Mouse (Mus musculus) urinary bladder, adult 18-20 months (tissue): ENCODE results near the gene Fam184a.

Source experiments
- DNase-seq, 2 experiments: peaks; one replicate each; pipeline ENCODE4 v3.0.0; 2022; ENCODE audit warnings: low spot score in 2 of 2, mixed read lengths in 2 of 2

The Fam184a gene

DNA sequence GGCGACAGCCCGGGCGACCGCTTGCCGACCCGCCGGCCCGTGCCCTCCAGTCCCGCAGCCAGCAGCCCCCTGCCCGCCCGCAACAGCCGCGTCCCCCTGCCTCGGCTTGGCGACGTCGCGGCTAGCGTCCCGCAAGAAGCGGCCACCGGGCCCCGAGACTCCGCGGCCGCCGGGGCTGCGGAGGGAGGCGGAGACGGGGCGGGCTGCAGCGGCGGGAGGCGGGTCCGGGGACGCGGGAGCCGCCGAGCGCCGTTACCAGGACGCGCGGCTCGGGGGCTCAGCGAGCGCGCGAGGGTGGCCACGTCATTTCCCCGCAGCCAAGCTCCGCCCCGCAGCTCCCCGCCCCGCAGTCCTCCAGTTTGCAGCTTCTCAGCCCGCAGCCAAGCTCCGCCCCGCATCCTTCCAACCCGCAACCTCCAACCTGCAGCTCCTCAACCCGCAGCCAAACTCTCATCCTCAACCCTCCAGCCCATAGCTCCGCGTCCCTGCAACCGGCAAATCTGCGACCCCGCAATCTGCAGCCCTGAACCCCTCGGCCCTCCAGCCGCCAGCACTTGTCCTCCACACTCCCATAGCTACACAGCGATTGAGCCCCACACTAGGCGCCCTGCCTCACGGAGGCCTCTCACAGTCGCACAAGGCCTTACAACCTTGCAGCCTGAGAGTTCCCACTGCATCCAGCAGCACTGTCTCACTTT, at the start of gene Fam184a:
TSS of gene Fam184a (minus strand) at position 169 of the 698 bp plus-strand sequence.
- peak; percentile 33 to 39 for DNase-seq

DNA sequence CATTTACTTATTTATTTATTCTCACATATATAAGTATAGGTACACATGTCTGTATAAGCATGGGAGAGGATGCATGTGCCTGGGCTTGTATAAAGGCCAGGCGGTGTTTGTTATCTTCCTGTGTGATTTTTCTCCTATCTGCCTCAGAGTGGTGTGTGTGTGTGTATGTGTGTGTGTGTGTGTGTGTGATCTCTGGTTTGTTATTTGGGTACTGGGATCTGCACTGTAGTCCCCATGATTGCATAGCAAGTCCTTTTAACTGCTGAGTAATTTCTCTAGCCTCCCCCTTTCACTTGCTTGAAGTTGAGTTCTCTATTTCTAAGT, 45.3 kb upstream of the Fam184a start:
- no peak for DNase-seq

DNA sequence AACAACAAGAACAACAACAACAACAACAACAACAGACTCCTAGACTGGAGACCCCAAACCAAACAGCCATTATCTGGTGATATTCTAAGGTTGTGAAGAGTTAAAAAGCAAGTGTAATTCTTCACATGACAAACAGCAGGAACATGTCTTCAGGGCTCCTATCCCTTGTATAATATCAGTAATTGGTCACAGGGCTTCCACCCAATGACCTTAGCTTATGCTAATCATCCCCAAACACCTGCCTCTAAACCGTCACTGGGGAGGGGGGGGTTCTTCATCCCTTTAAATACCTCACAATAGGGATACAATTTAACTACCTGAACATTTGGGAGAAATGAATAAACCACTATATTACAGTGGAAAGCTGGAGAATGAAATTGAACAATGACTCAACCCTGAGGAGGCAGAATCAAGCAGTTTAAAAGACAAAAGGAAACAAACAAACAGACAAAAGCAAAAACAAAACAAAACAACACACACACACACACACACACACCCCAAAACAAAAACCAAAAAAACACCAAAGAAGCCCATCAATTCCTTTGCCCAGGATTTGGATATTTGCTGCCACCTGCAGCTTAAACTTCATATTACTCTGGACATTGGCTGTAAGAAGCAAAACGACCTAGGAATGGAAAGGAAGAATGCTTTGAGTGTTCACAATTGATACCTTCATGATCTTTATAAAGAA, 44.8 kb upstream of the Fam184a start:
- DNase-seq = no peak

DNA sequence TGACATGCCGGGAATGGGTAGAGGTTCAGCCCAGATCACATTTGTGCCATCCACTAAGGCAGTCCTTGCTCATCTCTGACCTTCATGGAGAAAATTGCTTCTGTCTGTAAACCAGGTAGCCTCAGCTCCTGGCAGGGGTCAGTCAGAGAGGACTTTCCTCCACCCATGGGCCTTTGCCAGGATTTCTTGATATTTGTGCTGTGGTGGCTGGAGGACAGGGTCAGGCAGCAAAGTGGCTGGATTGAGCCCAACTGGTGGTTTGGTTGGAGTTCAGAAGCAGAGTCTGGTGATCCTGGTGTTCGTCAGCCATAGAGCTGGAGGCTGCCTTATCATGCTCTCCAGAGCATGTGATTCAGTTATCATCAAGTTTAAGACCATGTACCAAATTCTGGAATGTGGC, 40.4 kb upstream of the Fam184a start:
- no peak for DNase-seq

DNA sequence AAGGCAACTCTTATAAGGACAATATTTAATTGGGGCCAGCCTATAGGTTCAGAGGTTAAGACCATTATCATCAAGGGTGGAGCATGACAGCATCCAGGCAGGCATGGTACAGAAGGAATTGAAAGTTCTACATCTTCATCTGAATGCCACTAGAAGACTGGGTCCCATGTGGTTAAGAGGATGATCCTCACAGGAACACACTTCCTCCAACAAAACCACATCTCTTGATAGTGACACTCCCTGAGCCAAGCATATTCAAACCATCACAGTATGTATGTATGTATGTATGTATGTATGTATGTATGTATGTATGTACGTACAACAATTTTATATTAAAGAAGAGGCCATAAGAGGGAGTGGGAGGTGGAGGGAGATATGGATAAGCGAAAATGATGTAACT, 25.7 kb upstream of the Fam184a start:
- DNase-seq = no peak

DNA sequence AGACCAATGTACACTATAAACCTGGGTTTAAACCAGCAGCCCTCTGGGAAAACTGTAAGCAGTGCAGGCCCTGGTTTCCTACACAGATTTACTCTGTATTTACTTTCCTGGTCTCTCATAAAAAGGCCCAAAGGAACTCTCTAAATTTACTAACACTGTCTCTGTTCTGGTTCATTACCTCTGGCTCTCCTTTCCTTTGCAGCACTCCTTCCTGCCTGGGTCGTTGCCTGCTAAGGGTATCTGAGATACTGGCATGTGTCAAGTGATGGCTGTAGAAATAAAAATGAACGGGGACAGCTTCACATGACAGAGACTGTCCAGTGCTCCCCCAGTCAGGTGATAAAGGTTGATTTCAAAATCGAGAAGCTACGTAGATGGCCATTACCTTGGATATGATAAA, 21.8 kb upstream of the Fam184a start:
- no peak for DNase-seq

DNA sequence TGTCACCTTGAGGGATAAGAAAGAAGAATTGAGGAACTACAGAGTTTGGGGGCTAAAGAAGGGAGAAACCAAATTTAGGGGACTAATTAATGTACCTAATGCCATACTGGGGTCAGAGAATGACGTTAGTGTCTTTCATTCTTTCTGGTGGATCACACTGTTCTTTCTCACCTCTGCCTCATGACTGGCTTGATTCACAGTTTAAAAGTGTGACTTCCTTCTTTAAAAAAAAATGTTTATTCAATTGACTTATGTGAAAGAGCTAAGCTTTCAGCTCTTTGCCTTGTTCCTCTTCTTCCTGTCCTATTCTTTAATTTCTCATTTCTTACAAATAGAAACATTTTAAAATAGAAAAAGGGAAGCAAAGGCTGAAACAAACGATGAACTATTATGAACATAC, 20.6 kb upstream of the Fam184a start:
- DNase-seq = no peak

DNA sequence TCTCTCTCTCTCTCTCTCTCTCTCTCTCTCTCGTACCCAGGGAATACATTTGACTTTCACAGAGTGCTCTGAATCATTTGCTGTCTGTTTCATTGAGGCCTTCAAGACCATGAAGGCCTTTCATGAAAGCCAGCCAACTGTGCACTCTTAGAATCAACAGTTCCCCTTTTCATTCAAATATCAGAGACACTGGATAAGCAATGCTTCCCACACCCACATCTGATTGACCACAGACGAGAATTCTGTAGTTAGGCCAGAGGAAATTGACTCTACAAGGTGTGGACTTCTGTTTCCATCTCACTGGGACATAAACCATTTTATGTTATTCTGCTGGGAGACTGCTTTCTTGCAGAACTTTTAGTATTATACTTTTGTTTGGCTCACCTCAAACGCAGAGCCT, 17.8 kb upstream of the Fam184a start:
- no peak for DNase-seq

DNA sequence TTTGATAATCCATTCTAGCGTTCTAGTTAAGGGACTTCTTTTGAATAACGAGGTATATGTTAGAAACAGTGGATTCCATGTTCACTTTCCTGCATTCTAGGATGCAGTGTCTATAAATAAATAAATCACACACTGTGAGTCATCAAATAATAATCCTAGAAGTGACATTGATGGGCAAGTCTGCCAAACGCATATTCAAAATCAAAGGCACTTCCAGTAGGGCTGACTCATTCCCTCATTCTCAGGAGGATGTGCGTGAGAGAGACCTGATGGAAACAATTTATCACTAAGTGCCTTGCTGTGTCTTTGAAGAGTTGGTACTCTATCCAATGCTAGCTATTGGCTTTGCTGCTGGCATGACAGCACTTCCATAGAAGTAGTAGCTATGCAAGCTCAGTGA, 14.5 kb upstream of the Fam184a start:
- DNase-seq = no peak

DNA sequence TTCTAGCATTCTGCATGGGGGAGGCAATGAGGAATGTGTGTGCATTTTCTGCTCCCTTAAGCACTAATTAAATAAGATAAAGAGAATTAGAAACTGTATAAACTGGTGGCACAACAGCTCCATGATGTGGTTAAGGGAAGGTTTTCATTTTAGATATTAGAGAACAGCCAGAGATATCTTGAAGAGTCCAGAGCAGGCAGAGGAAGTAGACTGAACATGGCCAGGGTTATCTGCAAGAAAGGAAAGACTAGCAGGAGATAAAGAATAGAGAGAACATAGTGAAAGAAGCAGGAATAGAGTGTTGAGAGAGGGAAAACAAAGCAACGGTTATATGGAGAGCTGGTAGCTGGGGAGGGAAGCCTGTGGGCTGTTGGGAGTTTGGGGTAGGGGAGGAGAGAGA, 1.8 kb upstream of the Fam184a start:
- no peak for DNase-seq

DNA sequence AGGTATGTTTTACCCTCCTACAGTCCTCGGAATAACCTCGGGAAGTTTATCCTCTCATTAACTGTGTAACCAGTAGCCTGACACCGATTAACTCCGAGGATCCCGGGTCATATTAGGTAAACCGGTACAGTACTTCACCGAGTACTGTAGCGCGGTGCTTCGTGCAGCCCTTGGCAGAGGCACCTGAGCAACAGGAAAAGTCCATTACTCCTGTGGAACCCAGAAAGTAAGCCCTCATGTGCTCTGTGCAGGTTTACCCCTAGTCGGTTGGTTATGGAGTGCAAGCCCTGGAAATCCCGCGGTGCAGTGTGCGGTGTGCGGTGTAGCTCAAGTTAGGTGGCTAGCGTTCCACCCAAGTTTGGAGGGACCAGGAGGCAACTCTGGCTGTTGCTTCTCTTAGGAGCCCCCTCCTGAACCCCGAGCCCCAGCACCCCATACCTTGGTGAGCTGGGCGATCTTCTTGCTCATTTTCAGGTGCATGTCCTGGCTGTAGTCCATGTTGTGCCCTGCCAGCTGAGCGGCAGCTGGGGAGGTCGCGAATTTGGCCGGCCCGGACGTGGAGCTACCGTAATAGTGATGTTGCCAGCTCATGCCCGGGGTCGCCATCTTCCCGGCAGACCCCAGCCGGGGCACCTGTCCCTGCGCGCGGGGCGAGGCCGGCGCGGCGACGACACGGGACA, 508 bp downstream of the Fam184a start:
- DNase-seq = peak in 1 of 2 experiments; percentile 20

DNA sequence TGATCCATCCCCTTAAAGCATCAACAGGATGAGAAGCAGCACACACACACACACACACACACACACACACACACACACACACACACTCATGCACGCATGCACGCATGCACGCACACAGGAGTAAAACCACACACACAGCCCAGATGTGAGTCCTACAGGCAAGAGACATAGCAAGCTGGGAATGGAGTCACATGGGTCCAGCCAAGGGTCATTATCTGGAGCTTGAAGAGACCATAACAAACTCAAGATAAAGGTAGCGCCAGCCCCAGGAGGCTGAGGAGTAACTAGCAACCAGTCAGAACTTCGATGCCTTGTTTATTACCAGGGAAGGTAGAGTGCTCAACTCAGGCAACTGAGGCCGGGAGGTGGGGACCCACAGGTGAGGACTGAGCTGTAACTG, 4.9 kb downstream of the Fam184a start:
- no peak for DNase-seq

DNA sequence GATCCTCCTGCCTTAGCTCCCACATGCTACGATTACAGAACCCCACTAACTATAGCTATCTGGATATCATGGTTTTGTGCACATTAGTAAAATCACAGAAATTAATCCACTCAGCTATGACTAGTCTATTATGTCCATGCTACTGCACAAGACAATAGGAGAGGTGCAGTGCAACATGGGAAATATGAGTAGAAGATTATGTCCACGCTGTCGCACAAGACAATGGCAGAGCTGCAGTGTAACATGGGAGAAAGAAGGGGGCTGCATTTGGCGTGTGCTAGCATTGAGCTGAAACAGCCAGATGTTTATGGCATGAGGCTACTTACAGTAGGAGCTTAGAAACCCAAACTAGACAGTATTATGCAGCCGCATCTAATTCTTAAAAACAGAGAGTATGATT, 8.0 kb downstream of the Fam184a start:
- no peak for DNase-seq

DNA sequence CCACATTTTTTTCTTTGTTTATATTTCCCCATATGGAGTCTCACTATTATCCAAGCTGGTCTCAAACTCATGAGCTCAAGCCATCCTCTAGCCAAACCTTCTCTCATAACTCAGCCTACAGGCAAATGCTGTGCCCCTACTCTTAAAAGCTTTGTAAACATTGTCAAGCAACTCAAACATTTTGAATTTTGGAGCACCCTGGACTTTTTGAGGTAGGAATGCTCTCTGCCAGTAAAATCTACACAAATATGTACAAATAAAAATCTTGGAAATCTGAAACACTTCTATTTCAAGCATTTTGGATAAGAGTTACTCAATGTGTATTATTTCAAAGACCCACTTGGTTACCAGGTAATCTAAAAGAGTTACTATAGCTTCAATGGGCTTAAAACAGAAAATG, 10.9 kb downstream of the Fam184a start:
- DNase-seq = no peak

DNA sequence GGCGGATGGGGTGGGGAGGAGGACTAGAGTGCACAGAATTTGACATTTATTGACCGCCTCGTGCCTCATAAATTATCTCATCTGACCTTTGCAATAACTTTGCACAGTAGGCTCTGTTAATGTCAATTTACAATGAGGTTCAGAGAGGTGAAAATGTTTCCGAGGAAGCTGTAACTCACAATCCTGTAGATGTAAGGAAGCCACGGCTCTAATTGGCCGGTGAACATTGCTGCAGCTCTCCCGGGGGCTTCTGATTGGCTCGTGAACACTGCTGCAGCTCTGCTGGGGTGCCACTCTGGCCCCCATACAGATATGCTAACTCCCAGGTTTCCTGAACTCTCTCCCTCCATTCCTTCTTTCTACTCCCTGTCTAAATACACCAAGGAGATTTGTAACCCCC, 12.1 kb downstream of the Fam184a start:
- no peak for DNase-seq

DNA sequence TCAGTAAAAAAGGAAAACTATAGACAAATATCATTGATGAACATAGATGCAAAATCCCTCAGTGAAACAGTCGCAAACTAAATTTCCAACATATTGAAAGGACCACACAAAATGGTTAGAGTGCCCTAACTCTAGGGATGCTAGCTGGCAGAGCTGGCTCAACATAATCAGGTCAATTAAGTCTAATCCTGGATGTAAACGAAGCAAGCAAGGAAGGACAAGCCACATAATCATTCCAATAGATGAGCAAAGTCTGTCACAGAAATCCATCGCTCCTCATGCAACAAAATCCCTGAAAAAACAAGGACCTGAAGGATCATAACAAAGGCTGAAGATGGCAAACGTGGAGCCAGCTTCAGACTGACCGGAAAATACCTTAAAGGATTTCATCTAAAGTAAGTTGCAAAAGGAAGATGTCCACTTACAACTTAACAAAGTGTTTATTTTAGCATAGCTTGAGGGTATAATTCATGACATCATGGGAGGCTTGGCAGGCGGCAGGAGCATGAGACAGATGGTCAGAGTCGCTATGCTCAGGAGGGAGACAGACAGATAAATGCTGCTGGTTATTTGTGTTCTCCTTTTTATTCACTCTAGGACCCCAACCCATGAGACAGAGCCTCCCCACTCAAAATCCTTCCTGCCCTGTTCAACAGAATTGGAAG, 15.6 kb downstream of the Fam184a start:
- DNase-seq = no peak

DNA sequence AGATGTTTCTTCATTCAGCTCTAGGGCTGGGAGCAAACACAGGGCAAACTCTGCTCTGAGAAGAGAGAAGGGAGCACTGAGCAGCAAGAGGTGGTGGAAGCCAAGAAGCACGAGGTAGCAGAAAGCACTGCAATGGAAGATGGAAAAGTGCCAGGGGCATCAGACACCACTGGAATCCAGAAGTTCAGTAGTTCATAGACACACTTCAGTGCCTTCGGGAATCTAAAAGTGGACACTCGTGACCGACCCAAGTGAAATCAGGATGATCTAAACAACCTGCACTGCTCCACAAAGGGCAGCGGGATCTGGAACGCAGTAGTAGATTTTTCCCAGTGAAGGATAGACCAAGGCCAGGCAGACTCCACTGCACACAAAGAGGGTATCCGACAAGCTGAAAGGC, 18.6 kb downstream of the Fam184a start:
- no peak for DNase-seq

DNA sequence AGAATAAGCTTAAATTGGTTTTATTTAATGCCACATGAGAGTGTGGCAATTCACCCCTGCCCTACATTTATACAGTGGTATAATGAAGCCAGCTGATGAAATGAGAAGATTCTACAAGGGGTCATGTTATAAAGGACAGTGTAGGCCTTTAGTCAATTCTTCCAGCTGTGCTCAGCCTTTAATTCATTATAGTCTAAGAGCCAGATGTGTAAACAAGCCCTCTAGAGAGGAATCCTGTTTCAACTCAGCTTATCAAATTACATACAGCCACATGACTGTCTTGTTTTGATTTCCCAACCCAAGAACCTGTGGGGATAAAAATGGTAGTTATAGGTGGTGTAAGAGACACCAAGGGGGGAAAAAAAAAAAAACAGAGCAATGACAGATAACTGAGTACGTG, 22.0 kb downstream of the Fam184a start:
- no peak for DNase-seq

DNA sequence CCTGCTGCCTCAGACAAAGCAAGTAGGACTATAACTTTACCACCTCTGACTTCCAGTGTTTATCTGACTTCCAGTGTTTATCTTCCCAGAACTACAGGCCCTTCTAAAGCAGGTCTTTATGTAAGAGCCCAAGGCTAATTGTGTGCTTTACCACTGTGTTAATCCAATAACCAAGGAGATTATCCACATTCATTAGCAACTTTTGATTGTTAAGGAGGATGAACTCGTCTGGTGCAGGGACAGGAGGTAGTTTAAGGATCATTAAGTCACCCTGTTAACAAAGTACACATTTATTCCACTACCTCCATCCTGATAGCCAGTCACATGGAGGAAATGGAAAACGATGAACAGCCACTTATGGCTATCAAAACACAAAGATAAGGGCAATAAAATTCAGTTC, 25.6 kb downstream of the Fam184a start:
- no peak for DNase-seq

DNA sequence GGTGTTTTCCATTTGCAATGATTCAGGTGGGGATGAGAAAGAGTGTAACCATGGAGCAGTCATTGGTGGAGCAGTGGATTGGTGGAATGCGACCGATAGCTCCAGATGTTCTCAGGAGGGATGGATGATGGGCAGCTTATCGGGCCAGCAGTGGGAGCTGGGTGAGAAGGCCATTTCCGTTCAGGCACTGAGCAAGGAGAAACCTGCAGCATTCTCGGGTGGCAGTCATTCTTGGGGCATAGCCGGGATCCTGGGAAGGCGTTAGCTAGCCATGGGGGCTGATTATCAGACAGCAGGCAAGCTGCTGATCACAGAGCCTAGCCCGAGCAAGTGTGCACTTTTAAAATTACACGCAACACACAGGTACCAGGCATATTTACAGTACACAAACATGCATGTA, 46.4 kb downstream of the Fam184a start:
- no peak for DNase-seq

DNA sequence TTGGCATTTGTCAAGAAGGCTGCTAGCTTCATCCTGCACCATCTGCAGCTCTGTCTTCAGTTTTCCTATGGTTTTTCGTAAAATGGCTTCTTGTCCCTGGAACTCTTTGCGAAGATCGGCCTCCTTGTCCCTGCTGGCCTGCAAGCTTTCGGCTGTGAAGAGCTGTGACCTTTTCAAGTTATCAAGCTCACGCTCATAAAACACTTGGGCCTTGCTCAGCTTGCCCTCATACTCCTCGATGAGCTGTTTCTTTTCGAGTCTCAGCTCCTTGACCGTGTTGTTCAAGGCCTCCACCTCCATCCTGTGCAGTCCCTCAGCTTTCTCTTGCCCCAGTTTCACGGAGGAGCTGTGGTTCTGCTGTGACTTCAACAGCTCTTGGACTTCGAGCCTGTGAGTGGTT, 52.4 kb downstream of the Fam184a start:
- DNase-seq = no peak

DNA sequence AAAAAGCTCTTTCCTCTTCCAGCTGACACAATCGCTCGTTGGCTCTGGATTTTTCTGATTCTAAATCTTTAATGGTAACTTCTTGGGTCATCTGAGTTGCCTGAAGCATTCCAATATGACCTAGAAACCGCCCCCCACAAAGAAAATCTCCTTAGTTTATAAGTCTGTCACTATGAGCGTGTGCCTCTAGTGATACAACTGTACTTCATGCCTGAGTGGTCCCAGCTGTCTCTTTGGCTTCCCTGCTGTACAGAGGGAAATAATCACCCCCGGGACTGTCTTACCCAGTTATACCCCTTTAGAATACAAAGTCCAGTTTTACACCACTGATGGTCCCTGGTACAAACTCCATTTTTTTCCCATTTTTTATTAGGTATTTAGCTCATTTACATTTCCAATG, 56.2 kb downstream of the Fam184a start:
- DNase-seq = no peak

DNA sequence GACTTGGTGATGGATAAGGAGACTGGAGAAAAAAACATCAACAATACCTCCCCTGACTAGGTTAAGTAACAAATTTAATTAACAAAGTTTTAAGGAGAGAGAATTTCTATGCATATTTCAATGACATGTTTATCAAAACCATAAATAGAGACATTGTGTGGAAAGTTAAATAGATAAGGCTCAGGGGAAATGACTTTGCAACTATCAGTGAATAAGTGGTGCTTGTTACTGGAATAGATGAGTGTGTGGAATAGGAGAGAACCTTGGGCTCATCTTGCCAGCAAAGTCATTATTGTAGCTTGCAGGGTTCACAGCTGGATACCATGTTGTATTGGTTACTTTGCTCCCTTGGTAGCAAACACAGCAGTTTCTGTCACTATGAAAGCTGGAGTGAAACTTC, 59.7 kb downstream of the Fam184a start:
- DNase-seq = no peak
